Mouse (Mus musculus) CH12.LX (cell line): ENCODE measurements around the gene Atg4b. TPM values are rescaled to one million over a fixed set of nuclear protein-coding genes. Genes with fewer than 3 reads are reported as not detected.

Source experiments
- DNase-seq: peaks from one replicate; pipeline ENCODE4 v3.0.0-alpha.2; 2013; ENCODE audit errors: extremely low read depth
- H3K27ac ChIP-seq: 2 replicates; pipeline ENCODE4 v1.5.1; 2012; ENCODE audit warnings: low read depth, mild to moderate bottlenecking, control low read depth, moderate library complexity; ENCODE audit not compliant: insufficient read depth
- H3K27me3 ChIP-seq: replicated peaks from 2 replicates; pipeline ENCODE3; 2012; ENCODE audit warnings: inconsistent platforms
- H3K36me3 ChIP-seq, 2 experiments: replicated peaks in 1 of 2; 2 replicates each; pipeline versions ENCODE3 to v1.6.1; 2012; ENCODE audit warnings: inconsistent platforms in 1 of 2, low read length in 1 of 2, mild to moderate bottlenecking in 1 of 2, mixed read lengths in 1 of 2, moderate library complexity in 1 of 2; ENCODE audit not compliant: control insufficient read depth in 1 of 2, insufficient read depth in 1 of 2
- H3K4me1 ChIP-seq, 2 experiments: 2 replicates each; pipeline ENCODE4 v1.6.1; 2012; ENCODE audit warnings: inconsistent platforms in 1 of 2, moderate library complexity in 1 of 2; ENCODE audit not compliant: insufficient read depth in 2 of 2, control insufficient read depth in 1 of 2
- H3K4me2 ChIP-seq: 2 replicates; pipeline ENCODE4 v1.6.1; 2012; ENCODE audit warnings: low read depth, mild to moderate bottlenecking, control low read depth; ENCODE audit not compliant: poor library complexity, insufficient read depth, severe bottlenecking
- H3K4me3 ChIP-seq, 3 experiments: fragments of 150-350 bp in 1 of 3; sonication (generic) in 1 of 3; replicated peaks in 1 of 3; 2 replicates each; pipeline versions ENCODE3 to v1.5.1; 2011 to 2012; ENCODE audit warnings: low read depth in 2 of 3, low read length in 2 of 3, mild to moderate bottlenecking in 2 of 3, moderate library complexity in 2 of 3, control low read depth in 1 of 3, improper control_type of control experiment in 1 of 3, inconsistent platforms in 1 of 3, mixed read lengths in 1 of 3; ENCODE audit not compliant: poor library complexity in 1 of 3
- H3K79me2 ChIP-seq: replicated peaks from 2 replicates; pipeline ENCODE4 v1.6.1; 2012; ENCODE audit warnings: mild to moderate bottlenecking, moderate library complexity; ENCODE audit not compliant: control insufficient read depth, poor library complexity, insufficient read depth, severe bottlenecking; ENCODE audit errors: extremely low read depth
- H3K9ac ChIP-seq: 2 replicates; pipeline ENCODE4 v1.6.1; 2012; ENCODE audit warnings: low read depth, mild to moderate bottlenecking, control low read depth, moderate library complexity; ENCODE audit not compliant: insufficient read depth
- H3K9me3 ChIP-seq: replicated peaks from 2 replicates; pipeline ENCODE3; 2012; ENCODE audit warnings: low read length, inconsistent platforms, mixed read lengths
- BHLHE40 ChIP-seq: IDR thresholded peaks from 2 replicates; pipeline ENCODE4 v1.6.1; 2011; ENCODE audit warnings: mild to moderate bottlenecking, low read depth, low read length, improper control_type of control experiment
- CHD1 ChIP-seq: IDR thresholded peaks from 2 replicates; pipeline ENCODE4 v1.6.1; 2012; ENCODE audit warnings: low read depth, low read length, improper control_type of control experiment, inconsistent platforms
- EP300 ChIP-seq: IDR thresholded peaks from 2 replicates; pipeline ENCODE4 v1.6.1; 2011; ENCODE audit warnings: low read length, improper control_type of control experiment
- ETS1 ChIP-seq: conservative IDR thresholded peaks from 2 replicates; pipeline ENCODE4 v1.6.1; 2012; ENCODE audit warnings: low read depth, mild to moderate bottlenecking, inconsistent platforms, low read length, improper control_type of control experiment, moderate library complexity
- GABPA ChIP-seq: IDR thresholded peaks from 2 replicates; pipeline ENCODE4 v1.6.1; 2012; ENCODE audit warnings: low read depth, low read length, improper control_type of control experiment, inconsistent platforms; ENCODE audit not compliant: insufficient replicate concordance
- HCFC1 ChIP-seq: IDR thresholded peaks from 2 replicates; pipeline ENCODE4 v1.6.1; 2012; ENCODE audit warnings: low read depth, mild to moderate bottlenecking, inconsistent platforms, low read length, improper control_type of control experiment
- IRF4 ChIP-seq: IDR thresholded peaks from 2 replicates; pipeline ENCODE4 v1.6.1; 2014; ENCODE audit warnings: low read depth, mild to moderate bottlenecking, inconsistent platforms, low read length, improper control_type of control experiment
- JUN ChIP-seq: IDR thresholded peaks from 2 replicates; pipeline ENCODE4 v1.6.1; 2011; ENCODE audit warnings: low read depth, mild to moderate bottlenecking, low read length, improper control_type of control experiment, moderate library complexity; ENCODE audit not compliant: insufficient read depth
- JUND ChIP-seq: conservative IDR thresholded peaks from 2 replicates; pipeline ENCODE4 v1.6.1; 2011; ENCODE audit warnings: low read depth, low read length, improper control_type of control experiment
- NELFE ChIP-seq: IDR thresholded peaks from 2 replicates; pipeline ENCODE4 v1.6.1; 2011; ENCODE audit warnings: low read depth, low read length, improper control_type of control experiment
- RAD21 ChIP-seq: IDR thresholded peaks from 2 replicates; pipeline ENCODE4 v1.6.1; 2011; ENCODE audit warnings: low read depth, mild to moderate bottlenecking, low read length, improper control_type of control experiment, moderate library complexity
- RCOR1 ChIP-seq: conservative IDR thresholded peaks from 2 replicates; pipeline ENCODE4 v1.6.1; 2012; ENCODE audit warnings: low read depth, mild to moderate bottlenecking, inconsistent platforms, low read length, improper control_type of control experiment
- UBTF ChIP-seq: IDR thresholded peaks from 2 replicates; pipeline ENCODE4 v1.6.1; 2012; ENCODE audit warnings: low read depth, mild to moderate bottlenecking, inconsistent platforms, low read length, improper control_type of control experiment, moderate library complexity
- USF1 ChIP-seq: IDR thresholded peaks from 2 replicates; pipeline ENCODE4 v1.6.1; 2014; ENCODE audit warnings: low read depth, mild to moderate bottlenecking, inconsistent platforms, low read length, improper control_type of control experiment
- USF2 ChIP-seq: conservative IDR thresholded peaks from 2 replicates; pipeline ENCODE4 v1.6.1; 2011; ENCODE audit warnings: low read depth, low read length, improper control_type of control experiment
- ZC3H11A ChIP-seq: IDR thresholded peaks from 2 replicates; pipeline ENCODE4 v1.6.1; 2012; ENCODE audit warnings: low read depth, mild to moderate bottlenecking, inconsistent platforms, low read length, improper control_type of control experiment
- dilution Hi-C: fragments of 300-500 bp; cut with MboI; formaldehyde crosslinking; loops from 2 replicates; pipeline ENCODE4 v1.14.3; 2020; ENCODE audit warnings: low sequenced_read_pairs; ENCODE audit not compliant: extremely low pct_unique_long_range_greater_than_20kb, extremely low pct_ligation_motif_present
- in situ Hi-C: fragments of 300-500 bp; cut with MboI; formaldehyde crosslinking; loops from 3 replicates; pipeline ENCODE4 v1.14.3; 2019; ENCODE audit warnings: low sequenced_read_pairs, low pct_ligation_motif_present, low pct_unique_long_range_greater_than_20kb, mixed read lengths
- polyA plus RNA-seq: library from polyadenylated mRNA; unstranded; fragments of >175 nt; gene quantifications from 2 replicates; pipeline ENCODE4 v1.2.1, GENCODE M21; 2012; ENCODE audit warnings: low read depth; ENCODE audit not compliant: insufficient read length
- total RNA-seq, 2 experiments: library from RNA; depleted of rRNA; stranded (reverse); fragments of 300-350 nt in 1 of 2; fragments of >200 nt in 1 of 2; gene quantifications; 2 replicates each; pipeline ENCODE4 v1.2.3; 2012 to 2014

The Atg4b gene
- total and polyA plus RNA-seq, 3 experiments = 20.1 to 55.1 (median 21.4) TPM

GRCm38 (mm10) chr1:93835211-93835610, 83.9 kb downstream of the Atg4b start:
- dilution Hi-C loops (no loop called here), in situ Hi-C loops (no loop called here)
- TF ChIP-seq GABPA = no peak
- H3K27ac ChIP-seq = no peak overlapping the region
- no peaks in the 10 kb centered on the region for H3K27me3 ChIP-seq
- no peaks in the 10 kb centered on the region for H3K9me3 ChIP-seq
- H3K4me2 ChIP-seq = peak overlapping the region; percentile 7; the same call in 1 of the 2 replicates
- peaks cover 16 to 40% of the 10 kb centered on the region in 2 experiments for H3K36me3 ChIP-seq
- DNase-seq = no peak
- H3K9ac ChIP-seq = no peak overlapping the region
- H3K4me1 ChIP-seq = peaks cover 0 to 6% of the 10 kb centered on the region in 2 experiments; a peak in 2 of 4 replicates
- no peak overlapping the region for H3K4me3 ChIP-seq
- no peaks in the 10 kb centered on the region for H3K79me2 ChIP-seq

DNA sequence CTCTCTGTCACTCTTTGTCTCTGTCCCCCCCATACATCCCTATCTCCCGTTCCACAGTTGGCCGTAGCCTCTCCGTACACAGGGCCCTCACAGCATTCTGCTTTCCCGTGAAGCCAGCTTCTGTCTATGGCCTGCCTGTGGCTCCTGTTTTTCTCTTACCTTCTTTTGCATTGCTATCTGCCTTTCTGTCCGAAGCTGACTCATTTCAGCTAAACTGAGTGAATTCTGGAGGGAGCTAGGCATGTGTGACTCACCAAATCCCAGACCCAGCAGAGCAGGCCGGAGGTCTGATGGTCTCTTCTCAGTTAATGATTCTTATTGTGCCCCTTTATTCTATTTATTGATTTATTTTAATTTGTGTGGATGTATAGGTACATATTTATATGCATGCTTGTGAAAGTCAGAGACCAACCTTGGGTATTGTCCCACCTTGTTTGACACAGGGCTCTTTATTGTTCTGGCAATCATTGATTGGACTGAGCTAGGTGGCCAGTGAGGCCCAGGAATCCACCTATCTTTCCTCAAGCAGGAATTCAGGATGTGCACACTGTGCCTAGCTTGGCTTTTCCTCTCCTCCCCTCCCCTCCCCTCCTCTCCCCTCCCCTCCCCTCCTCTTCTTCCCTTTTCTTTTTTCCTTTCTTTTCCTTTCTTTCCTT, 84.7 kb downstream of the Atg4b start:
- Histone ChIP-seq H3K4me3 (no peak overlapping the region), H3K36me3 (peaks cover 16 to 39% of the 10 kb centered on the region in 2 experiments), H3K27me3 (no peaks in the 10 kb centered on the region), H3K9me3 (no peaks in the 10 kb centered on the region), H3K4me1 (peaks cover 0 to 6% of the 10 kb centered on the region in 2 experiments; a peak in 2 of 4 replicates), H3K79me2 (no peaks in the 10 kb centered on the region), H3K4me2 (peak overlapping the region; percentile 7; the same call in 1 of the 2 replicates), H3K27ac (no peak overlapping the region), H3K9ac (no peak overlapping the region; the same call in 1 of the 2 replicates)
- dilution Hi-C loops (no loop called here), in situ Hi-C loops (no loop called here)
- no peak for DNase-seq
- TF ChIP-seq BHLHE40 = peak; percentile 31; the same call in 1 of the 2 replicates
- TF ChIP-seq JUND = peak; percentile 90
- peak; percentile 87 for TF ChIP-seq EP300
- TF ChIP-seq JUN = peak; percentile 88
- peak; percentile 64; the same call in 1 of the 2 replicates for TF ChIP-seq RCOR1
- peak; percentile 95 for TF ChIP-seq IRF4
- no peak for TF ChIP-seq UBTF
- TF ChIP-seq RAD21 = no peak

DNA sequence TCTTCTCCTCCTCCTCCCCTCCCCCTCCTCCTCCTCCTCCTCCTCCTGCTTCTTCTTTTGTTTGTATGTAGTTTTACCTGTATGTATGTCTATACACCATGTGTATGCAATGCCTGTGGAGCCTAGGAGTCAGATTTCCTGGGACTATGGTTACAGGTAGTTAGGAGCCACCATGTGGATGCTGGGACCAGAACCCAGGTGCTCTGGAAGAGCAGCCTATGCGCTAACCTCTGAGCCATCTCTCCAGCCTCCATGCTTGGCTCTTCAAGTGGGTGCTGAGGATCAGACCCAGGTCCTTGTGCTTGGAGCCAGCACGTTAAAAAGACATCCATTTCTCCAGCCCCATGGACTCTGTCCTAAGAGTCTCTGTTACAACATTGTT, 85.2 kb downstream of the Atg4b start:
- dilution Hi-C loops (no loop called here), in situ Hi-C loops (no loop called here)
- Histone ChIP-seq H3K4me3 (no peak overlapping the region), H3K9ac (no peak overlapping the region), H3K4me2 (no peak overlapping the region), H3K9me3 (no peaks in the 10 kb centered on the region), H3K36me3 (peaks cover 16 to 39% of the 10 kb centered on the region in 2 experiments), H3K27me3 (no peaks in the 10 kb centered on the region), H3K79me2 (no peaks in the 10 kb centered on the region), H3K27ac (no peak overlapping the region), H3K4me1 (peaks cover 0 to 6% of the 10 kb centered on the region in 2 experiments; a peak in 2 of 4 replicates)
- DNase-seq = no peak
- TF ChIP-seq HCFC1 = no peak
- TF ChIP-seq UBTF = no peak
- TF ChIP-seq USF2 = no peak
- TF ChIP-seq RAD21 = no peak
- no peak for TF ChIP-seq ZC3H11A
- no peak for TF ChIP-seq IRF4
- TF ChIP-seq ETS1 = no peak
- no peak for TF ChIP-seq CHD1
- no peak for TF ChIP-seq NELFE
- no peak for TF ChIP-seq RCOR1
- no peak for TF ChIP-seq USF1
- TF ChIP-seq, all 38 proteins: peak for 0
